Mouse (Mus musculus) C2C12 (cell line): Measurements from ENCODE around the gene Pdlim5.

Experiments
- CTCF ChIP-seq: IDR thresholded peaks from one replicate; pipeline ENCODE4 v1.5.1; 2011; ENCODE audit not compliant: control insufficient read depth, insufficient read depth, insufficient read length
- MYOD1 ChIP-seq: IDR thresholded peaks from one replicate; pipeline ENCODE4 v1.6.1; 2011; ENCODE audit warnings: low read depth; ENCODE audit not compliant: control insufficient read depth, insufficient read length
- USF1 ChIP-seq: IDR thresholded peaks from one replicate; pipeline ENCODE4 v1.6.1; 2011; ENCODE audit warnings: low read depth, mild to moderate bottlenecking, control low read depth, moderate library complexity

GRCm38 (mm10) chr3:142339440-142340251 is 55.9 kb downstream of the Pdlim5 start:
- TF ChIP-seq CTCF = no peak
- TF ChIP-seq USF1 = no peak
- TF ChIP-seq MYOD1 = no peak
